Mouse (Mus musculus): Measurements from ENCODE around the gene Mapk12. TPM values are rescaled to one million over a fixed set of nuclear protein-coding genes. Genes with fewer than 3 reads are reported as not detected.

Gene Mapk12
- polyA plus RNA-seq (2015; fragmentation: Nextera tagmentation; extraction: Ambion mirVana) = 4.0 and 5.1 TPM in 2 replicates

DNA sequence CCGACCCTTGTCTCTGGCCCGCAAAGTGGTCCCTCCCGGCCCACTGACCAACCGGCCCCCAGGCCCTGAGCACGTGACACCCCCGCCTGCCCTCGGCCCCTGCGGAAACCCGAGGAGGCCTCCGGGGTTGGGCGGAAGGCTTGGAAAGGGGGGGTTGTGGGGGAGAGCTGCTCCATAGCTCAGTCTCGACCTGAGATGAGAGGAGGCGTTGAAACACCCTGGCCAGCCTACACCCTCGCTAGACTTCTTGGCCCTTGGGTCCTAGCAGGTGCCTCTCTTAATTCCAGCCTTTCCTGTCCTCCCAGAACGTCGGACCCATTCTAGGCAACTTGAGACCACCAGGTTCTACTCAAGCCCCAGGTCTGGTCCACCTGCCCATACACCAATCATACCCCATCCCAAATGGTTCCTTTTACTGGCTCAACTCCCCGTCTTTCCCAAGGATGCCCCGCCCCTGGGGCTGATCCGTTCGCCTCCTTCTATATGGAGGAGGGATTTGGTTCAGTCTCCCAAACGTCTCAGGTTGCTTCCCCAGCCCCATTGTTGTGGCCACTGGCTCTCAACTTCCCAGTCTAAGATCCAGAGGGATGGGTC, at the start of gene Mapk12:
Mapk12 (minus strand) TSS at position 45 of the 594 bp plus-strand sequence.
- Histone ChIP-seq H3K9ac (peak within 1 kb of the TSS; percentile 53), H3K27ac (no peak within 1 kb of the TSS), H3K9me3 (no peaks in the 10 kb centered on the region), H3K4me3 (peak within 1 kb of the TSS; percentile 49), H3K27me3 (replicated peaks) (no peaks in the 10 kb centered on the region), H3K4me2 (peak within 1 kb of the TSS; percentile 99), H3K4me1 (peaks cover 15% of the 10 kb centered on the region), H3K36me3 (replicated peaks) (0 out of 2 replicates have a peak, but pooled peaks cover 4% of the 10 kb centered on the region)
- under 1% methylated on average over 21 of the region's 21 CpGs for WGBS
- ATAC-seq (replicated peaks) = peak; percentile 34

DNA sequence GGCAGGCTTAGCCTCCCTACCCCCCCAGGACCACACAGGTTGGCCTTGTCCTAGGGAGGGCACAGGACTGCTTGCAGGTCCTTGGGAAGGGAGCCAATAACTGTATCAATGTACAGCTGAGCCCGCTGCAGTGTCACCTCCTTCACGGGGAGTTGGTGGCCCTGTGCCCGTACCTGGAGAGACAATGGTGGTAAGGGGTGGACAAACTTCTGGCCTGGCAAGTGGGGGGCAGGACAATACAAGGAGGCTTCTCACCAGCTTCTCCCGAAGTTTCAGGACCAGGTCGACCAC, 44.4 kb upstream of the Mapk12 start:
- Histone ChIP-seq H3K4me2 (no peak overlapping the region), H3K27me3 (replicated peaks) (no peaks in the 10 kb centered on the region), H3K27ac (no peak overlapping the region), H3K36me3 (replicated peaks) (peaks cover 7% of the 10 kb centered on the region; the same call in 1 of the 2 replicates), H3K4me1 (peaks cover 24% of the 10 kb centered on the region), H3K4me3 (no peak overlapping the region), H3K9me3 (no peaks in the 10 kb centered on the region), H3K9ac (no peak overlapping the region)
- WGBS = 78% methylated on average over 5 of the region's 5 CpGs
- no peak for ATAC-seq (replicated peaks)

DNA sequence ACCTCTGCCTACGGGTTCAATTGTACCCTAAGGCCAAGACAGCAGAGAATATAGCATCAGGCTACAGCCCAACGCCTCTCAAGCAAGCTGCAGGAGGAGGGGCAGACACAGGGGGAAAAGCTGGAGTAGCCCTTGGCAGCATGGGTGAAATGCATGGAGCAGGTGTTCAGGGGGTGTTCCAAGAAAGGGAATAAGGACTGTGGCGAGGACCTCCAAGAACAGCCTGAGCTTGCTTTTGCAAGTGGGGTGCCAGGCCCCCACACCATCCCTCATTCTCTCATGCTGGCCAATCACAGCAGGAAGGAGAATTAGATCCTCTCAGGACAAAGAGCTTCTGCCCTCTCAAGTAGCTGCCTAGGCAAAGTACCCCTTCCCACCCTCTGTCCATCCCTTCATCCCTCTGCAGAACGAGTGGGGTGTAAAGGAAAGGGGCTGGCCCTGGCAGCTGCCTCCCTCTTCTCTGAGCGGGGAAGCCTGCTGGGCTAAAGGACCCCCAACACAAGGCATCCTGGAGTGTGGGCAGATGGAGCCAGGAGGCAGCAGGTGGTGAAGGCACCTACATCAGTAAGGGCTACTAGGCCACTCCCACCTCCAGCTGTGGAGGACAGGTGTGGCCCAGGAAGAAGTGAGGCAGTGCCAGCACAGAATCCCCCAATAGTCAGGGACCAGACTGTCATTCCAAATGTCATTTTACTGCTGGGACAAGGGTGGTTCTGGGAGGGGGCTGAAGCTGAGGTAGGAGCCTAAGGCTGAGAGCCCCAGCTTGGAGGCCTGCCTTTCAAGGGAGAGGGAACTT, 43.8 kb upstream of the Mapk12 start:
- peaks cover 7% of the 10 kb centered on the region; the same call in 1 of the 2 replicates for H3K36me3 ChIP-seq (replicated peaks)
- no peaks in the 10 kb centered on the region for H3K27me3 ChIP-seq (replicated peaks)
- no peak overlapping the region for H3K4me3 ChIP-seq
- no peak overlapping the region for H3K4me2 ChIP-seq
- H3K9ac ChIP-seq = no peak overlapping the region
- WGBS = 30% methylated on average over 5 of the region's 5 CpGs
- no peak for ATAC-seq (replicated peaks)
- H3K4me1 ChIP-seq = peaks cover 29% of the 10 kb centered on the region
- H3K9me3 ChIP-seq = no peaks in the 10 kb centered on the region
- H3K27ac ChIP-seq = peak overlapping the region; percentile 20

DNA sequence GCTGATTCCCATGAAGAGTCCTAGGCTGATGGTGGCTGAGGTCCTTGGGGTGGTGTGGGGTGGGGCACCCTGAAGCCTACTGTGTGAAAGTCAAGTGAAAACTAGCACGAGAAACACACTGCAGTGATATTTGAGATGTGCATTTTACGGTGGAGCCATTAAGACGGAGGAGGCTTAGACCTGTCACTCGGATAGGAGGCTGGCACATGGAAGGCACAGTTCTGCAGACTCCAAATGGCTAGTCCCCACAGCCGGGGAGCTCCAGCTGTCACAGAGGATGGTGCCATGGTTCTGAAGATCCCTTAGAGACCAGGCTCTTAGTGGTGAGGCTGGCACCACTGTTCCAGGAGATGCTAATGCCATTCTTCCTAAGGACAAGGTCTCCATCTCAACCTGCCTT, 42.3 kb upstream of the Mapk12 start:
- no peak overlapping the region for H3K9ac ChIP-seq
- ATAC-seq (replicated peaks) = no peak
- H3K4me2 ChIP-seq = no peak overlapping the region
- no peaks in the 10 kb centered on the region for H3K27me3 ChIP-seq (replicated peaks)
- H3K9me3 ChIP-seq = no peaks in the 10 kb centered on the region
- no peak overlapping the region for H3K27ac ChIP-seq
- H3K4me3 ChIP-seq = no peak overlapping the region
- 72% methylated on average over 5 of the region's 5 CpGs for WGBS
- H3K36me3 ChIP-seq (replicated peaks) = peaks cover 7% of the 10 kb centered on the region; the same call in 1 of the 2 replicates
- H3K4me1 ChIP-seq = peaks cover 44% of the 10 kb centered on the region

DNA sequence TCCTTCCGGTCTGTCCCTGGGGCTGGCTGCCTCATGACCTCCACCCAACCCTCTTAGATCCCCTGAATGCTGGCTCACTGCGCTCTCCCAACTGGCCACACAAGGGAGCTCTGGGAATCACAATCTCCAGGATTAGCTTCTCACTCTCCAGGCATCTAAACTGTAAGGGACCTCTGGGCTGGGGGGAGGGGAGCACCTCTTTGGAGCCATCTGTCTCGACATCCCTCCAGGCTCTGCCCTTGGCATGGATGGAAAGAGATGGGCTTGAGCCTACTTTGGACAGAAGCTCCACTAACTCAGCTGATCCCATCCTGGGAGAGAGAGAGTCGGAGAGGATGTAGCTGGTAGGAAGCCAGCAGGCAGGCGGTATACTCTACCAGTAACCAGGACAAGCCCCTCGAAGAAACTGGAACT, 41.8 kb upstream of the Mapk12 start:
- Histone ChIP-seq H3K4me2 (no peak overlapping the region), H3K27ac (0 out of 2 replicates have a peak overlapping the region, but pooled peaks have one; percentile 96), H3K4me1 (peaks cover 49% of the 10 kb centered on the region), H3K27me3 (replicated peaks) (no peaks in the 10 kb centered on the region), H3K9ac (no peak overlapping the region), H3K9me3 (no peaks in the 10 kb centered on the region), H3K4me3 (no peak overlapping the region), H3K36me3 (replicated peaks) (peaks cover 7% of the 10 kb centered on the region; the same call in 1 of the 2 replicates)
- no peak for ATAC-seq (replicated peaks)
- WGBS = 42% methylated on average over 6 of the region's 6 CpGs

DNA sequence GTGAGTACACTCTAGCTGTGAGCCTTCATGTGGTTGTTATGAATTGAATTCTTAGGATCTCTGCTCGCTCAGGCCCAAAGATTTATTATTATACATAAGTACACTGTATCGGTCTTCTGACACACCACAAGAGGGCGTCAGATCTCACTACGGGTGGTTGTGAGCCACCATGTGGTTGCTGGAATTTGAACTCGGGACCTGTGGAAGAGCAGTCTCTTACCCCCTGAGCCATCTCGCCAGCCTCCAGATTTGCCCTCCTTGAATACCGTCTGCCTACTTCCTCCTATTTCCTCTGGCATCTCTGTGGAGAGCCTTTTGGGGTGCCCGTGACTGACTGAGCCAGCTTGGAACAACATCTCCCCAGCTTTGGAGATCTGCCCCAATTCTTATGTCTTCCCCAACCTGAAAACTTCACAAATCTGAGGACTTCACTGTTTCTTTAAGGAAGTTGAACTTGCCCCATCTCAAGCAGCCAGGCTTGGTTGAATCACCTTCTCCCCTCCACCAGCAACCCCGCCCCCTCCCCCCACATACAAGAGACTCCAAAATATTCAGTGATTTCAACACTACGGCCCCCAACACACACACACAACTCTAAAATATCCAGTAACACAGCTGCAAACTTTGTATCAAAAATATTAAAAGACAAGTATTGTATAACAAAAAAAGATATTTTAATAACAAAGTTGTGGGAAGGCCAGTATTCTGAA, 41.2 kb upstream of the Mapk12 start:
- Histone ChIP-seq H3K4me2 (peak overlapping the region; percentile 91), H3K4me1 (peaks cover 55% of the 10 kb centered on the region), H3K4me3 (peak overlapping the region; percentile 83; the same call in 1 of the 2 replicates), H3K9ac (no peak overlapping the region), H3K27me3 (replicated peaks) (no peaks in the 10 kb centered on the region), H3K27ac (peak overlapping the region; percentile 96), H3K36me3 (replicated peaks) (peaks cover 3% of the 10 kb centered on the region; the same call in 1 of the 2 replicates), H3K9me3 (no peaks in the 10 kb centered on the region)
- ATAC-seq (replicated peaks) = no peak
- 78% methylated on average over 10 of the region's 10 CpGs for WGBS

DNA sequence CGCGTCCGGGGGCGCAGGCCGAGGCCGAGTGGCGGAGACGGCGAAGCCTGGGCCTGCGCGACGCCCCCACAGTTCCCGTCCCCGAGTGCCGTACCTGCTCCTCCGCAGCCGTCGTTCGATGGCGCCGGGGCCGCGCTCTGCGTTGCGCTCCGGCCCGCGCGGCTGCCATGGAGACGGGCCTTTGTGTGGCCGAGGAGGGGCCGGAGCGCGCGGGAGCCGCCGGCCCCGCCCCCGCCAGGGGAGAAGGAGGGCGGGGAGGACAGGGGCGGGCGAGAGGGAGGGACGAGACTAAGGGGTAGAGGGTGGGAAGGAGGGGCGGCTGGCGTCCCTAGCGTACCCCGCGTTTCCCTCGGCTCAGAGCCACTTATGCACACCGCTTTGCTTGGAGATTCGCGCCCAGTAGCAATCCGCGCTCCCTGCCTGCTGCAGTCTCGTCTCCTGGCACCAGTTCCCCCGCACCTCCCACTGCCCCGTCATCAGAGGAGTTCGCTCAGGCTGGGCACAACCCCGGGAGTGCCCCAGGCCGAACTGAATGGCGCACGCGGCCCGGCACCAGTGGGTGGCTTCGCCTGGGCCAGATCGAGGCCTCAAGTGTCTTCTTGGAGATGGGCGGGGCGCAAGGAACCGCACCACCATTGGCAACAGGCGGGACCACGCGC, 40.2 kb upstream of the Mapk12 start, which contains the start of gene Plxnb2:
Plxnb2 (minus strand) TSS at position 218 of the 659 bp plus-strand sequence.
- Histone ChIP-seq H3K4me1 (peaks cover 63% of the 10 kb centered on the region), H3K27ac (peak within 1 kb of the TSS; percentile 96), H3K36me3 (replicated peaks) (no peaks in the 10 kb centered on the region), H3K4me2 (peak within 1 kb of the TSS; percentile 91), H3K27me3 (replicated peaks) (no peaks in the 10 kb centered on the region), H3K9me3 (no peaks in the 10 kb centered on the region), H3K4me3 (peak within 1 kb of the TSS; percentile 83), H3K9ac (peak within 1 kb of the TSS; percentile 95)
- under 1% methylated on average over 60 of the region's 72 CpGs for WGBS
- peak; percentile 87 for ATAC-seq (replicated peaks)

DNA sequence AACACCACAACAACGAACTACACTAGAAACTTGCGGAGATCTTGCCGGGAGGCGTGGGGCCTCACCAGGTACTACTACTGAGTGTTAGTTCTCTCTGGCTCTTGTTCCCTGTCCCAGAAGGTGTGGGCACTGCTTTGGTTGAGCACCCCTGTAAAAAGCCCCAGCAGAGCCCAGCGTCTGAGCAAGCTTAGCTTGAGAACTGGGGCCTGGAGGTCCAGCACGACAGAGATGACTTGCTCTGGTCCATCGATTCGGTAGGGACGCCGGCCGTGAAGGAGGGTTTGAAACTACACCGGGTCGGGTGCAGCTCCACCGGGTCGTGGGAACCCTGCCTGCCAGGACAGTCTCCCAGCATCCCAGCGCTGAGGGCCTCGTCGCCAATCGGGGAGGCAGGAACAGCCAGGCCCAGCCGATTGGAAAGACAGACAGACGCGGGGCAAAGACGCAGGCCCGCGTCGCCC, 39.6 kb upstream of the Mapk12 start:
- H3K36me3 ChIP-seq (replicated peaks) = no peaks in the 10 kb centered on the region
- H3K9me3 ChIP-seq = no peaks in the 10 kb centered on the region
- peak overlapping the region; percentile 83 for H3K4me3 ChIP-seq
- ATAC-seq (replicated peaks) = peak; percentile 25
- H3K27me3 ChIP-seq (replicated peaks) = no peaks in the 10 kb centered on the region
- peak overlapping the region; percentile 91 for H3K4me2 ChIP-seq
- peaks cover 69% of the 10 kb centered on the region for H3K4me1 ChIP-seq
- H3K9ac ChIP-seq = peak overlapping the region; percentile 95
- WGBS = 0% methylated on average over 26 of the region's 26 CpGs
- peak overlapping the region; percentile 96 for H3K27ac ChIP-seq

DNA sequence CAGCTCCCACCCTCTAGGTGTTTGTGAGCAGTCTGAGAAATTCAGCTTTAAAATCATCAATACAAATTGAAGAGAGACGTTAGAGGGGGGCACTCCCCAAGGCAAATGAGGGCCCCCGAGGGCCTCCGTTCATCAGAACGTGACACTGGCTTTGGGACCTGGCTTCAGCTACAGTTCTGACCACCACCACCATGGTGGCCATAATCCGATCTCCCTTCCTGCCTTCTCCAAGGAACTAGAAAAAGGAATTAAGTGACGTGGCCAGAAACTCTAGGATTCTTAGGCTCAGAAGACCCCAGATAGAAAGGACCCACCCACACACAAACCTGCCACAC, 39.1 kb upstream of the Mapk12 start:
- Histone ChIP-seq H3K27me3 (replicated peaks) (no peaks in the 10 kb centered on the region), H3K4me2 (peak overlapping the region; percentile 91), H3K4me1 (peaks cover 74% of the 10 kb centered on the region), H3K9ac (peak overlapping the region; percentile 95), H3K27ac (peak overlapping the region; percentile 96), H3K4me3 (peak overlapping the region; percentile 83), H3K36me3 (replicated peaks) (no peaks in the 10 kb centered on the region), H3K9me3 (no peaks in the 10 kb centered on the region)
- under 1% methylated on average over 6 of the region's 6 CpGs for WGBS
- ATAC-seq (replicated peaks) = no peak

DNA sequence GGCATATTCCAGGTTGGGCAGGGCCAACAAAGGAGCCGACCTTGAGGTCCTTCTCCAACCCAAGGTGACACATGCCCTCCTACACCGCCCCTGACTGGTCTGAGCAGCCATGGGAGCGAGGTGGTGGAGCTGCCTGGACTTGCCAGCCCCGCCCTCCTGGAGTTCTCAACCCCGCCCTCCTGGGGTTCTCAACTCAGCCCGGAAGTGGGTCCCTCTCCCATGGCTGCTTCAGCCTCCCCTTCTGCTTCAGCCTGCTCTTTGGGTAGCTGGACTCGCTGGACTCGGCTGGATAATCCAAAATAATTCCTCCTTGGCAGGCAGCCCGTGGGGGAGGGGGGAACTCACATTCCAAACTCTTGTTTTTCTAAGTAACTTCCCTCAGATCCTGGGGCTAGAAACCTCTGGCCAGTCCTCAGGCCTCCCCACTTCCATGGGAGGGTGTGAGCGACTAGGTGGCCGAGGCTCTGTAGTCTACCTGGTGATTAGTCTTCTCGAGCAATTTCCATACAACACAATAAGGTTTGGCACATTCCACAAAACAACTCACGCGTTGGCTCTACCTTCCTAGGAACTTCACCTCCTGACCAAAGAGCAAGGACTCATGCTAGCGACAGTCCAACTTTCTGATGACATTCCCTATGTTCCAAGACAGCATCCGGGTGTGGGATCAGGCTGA, 38.6 kb upstream of the Mapk12 start:
- no peak for ATAC-seq (replicated peaks)
- H3K4me1 ChIP-seq = peaks cover 78% of the 10 kb centered on the region
- no peaks in the 10 kb centered on the region for H3K27me3 ChIP-seq (replicated peaks)
- no peaks in the 10 kb centered on the region for H3K36me3 ChIP-seq (replicated peaks)
- H3K4me2 ChIP-seq = peak overlapping the region; percentile 91
- no peaks in the 10 kb centered on the region for H3K9me3 ChIP-seq
- under 1% methylated on average over 16 of the region's 16 CpGs for WGBS
- H3K9ac ChIP-seq = peak overlapping the region; percentile 95
- H3K4me3 ChIP-seq = peak overlapping the region; percentile 83
- peak overlapping the region; percentile 96 for H3K27ac ChIP-seq

DNA sequence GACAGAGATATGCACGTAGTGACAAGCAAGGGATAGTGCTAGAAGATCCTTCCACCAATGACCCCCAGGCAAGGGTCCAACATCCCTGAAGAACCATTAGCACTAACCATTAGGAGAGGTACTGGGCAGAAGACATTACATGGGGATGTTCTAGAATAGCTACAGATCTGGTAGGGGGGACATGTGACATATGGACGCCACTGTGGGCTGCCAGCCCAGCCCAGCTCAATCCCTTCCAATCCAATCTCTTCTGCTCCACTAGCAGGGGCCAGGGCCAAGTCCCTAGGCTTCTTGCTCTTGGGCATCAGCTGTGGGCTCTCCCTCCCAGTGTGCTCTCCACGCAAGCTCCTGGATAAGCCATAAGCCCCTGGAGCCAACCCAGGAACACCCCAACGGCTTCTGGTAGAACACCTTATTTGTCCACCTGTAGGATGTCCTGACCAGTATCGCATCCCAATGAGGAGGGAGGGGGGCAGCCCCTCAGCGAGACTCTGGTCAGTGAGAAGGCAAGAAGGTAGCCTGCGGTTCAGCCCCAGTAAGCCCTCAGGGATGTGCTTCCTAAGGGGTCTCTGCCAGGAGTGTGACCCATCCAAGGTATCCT, 37.9 kb upstream of the Mapk12 start:
- Histone ChIP-seq H3K4me2 (peak overlapping the region; percentile 91), H3K4me1 (peaks cover 83% of the 10 kb centered on the region), H3K9me3 (no peaks in the 10 kb centered on the region), H3K36me3 (replicated peaks) (no peaks in the 10 kb centered on the region), H3K4me3 (peak overlapping the region; percentile 83), H3K27me3 (replicated peaks) (no peaks in the 10 kb centered on the region), H3K9ac (peak overlapping the region; percentile 95), H3K27ac (peak overlapping the region; percentile 96)
- no peak for ATAC-seq (replicated peaks)
- 55% methylated on average over 7 of the region's 7 CpGs for WGBS
